Mouse (Mus musculus) common myeloid progenitor, adult 5-6 weeks (primary cell): ENCODE data around the gene Prn. TPM values are rescaled to one million over a fixed set of nuclear protein-coding genes. Genes with fewer than 3 reads are reported as not detected.

Experiments
- ATAC-seq: replicated peaks from 2 replicates; pipeline ENCODE4 v1.8.0; 2016; ENCODE audit warnings: low read depth, mild to moderate bottlenecking, moderate TSS enrichment, inconsistent platforms; ENCODE audit not compliant: poor library complexity, severe bottlenecking
- total RNA-seq: library from RNA; stranded (forward); fragments of 200-1000, 187-1606 nt; gene quantifications from 2 replicates; pipeline ENCODE4 v1.2.3, GENCODE M21; 2017

Prn gene
- total RNA-seq, 1 experiment from 2014 or later, result not detected

DNA sequence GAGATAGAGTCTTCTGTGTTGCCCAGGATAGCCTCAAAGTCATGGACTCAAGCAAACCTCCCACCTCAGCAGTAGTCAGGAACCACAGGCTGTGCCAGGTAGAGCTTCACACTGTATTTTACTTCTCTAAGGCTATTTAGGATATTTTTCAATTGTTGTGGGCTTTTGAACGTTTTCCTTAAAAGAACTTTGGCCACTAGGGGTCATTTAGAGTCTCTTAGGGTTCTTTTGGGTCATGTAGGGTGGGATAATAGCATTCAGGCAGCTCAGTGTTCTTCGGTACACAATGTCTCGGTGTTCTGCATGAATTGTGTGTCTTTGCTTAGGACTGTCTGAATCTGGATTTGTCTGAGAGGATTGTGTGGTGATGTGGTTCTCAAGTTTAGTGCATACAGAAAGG is 78.2 kb downstream of the Prn start:
- peak; percentile 36 for ATAC-seq

DNA sequence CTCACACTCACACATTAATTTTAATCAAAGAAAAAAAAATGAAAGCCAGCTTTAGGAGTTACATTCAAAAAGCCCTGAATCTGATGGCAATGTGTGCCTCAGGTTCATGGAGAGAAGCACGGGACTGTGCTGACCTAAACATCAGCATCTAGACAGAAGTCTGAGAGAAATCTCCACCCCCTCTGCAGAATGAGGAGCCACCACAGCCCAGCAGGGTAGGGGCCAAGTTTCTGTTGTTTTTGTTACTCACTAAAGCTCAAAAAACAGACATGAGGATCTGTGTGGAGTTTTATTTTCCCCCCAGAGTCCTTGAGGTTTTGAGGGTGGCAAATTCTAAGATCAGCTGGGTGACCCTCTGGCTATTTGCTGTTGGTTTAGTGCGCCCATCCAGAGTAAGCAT is 78.8 kb downstream of the Prn start:
- no peak for ATAC-seq

GRCm38 (mm10) chr2:131992487-131992886 is 82.7 kb downstream of the Prn start:
- peak; percentile 58 for ATAC-seq

DNA sequence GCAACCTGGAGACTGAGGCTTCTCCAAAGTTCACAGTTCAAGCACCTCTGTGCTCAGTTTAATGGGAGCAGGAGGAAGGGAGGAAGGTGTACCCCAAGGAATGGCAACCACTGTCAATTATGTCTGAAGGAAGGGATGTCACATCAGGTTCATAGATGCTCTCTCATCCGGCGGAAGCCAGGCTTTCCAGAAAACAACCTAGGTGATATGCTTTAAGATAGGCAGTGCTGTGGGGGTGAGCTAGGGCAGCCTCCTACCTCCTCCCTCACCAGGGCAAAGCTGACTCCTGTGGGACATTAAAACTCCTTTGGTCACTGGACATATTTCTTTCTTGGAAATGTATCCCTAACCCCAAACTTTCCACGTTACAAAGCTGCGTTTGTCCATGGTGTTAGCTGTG is 83.4 kb downstream of the Prn start:
- no peak for ATAC-seq

DNA sequence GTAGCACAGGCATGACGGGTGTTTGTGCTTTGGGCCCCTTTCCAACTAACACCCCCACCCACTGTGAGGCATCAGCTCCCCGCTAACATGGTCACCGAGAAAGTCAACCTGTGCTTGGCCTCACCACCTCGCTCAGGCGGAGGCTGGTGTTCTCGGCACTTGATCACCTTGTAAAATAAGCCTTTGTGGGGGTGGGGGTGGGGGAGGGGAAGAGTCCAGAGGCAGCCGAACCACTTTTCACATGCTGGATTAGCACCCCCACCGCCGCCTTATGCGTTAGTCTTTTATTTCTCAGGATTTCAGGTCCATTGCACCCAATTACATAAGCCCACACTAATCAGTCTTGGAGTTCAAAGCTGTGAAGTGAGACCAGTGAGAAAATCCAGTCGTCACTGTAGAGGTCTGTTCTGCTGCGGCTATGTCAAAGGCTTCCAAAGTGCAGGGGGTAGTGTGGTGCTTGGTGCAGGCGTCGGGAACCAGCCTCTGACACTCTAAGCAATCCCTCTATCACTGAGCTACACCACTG is 83.9 kb downstream of the Prn start:
- no peak for ATAC-seq

GRCm38 (mm10) chr2:131994971-131995370 is 85.2 kb downstream of the Prn start:
- no peak for ATAC-seq

- peak; percentile 52 for ATAC-seq
These were observed 86.0 kb downstream of the Prn start for GRCm38 (mm10) chr2:131995742-131996141.

DNA sequence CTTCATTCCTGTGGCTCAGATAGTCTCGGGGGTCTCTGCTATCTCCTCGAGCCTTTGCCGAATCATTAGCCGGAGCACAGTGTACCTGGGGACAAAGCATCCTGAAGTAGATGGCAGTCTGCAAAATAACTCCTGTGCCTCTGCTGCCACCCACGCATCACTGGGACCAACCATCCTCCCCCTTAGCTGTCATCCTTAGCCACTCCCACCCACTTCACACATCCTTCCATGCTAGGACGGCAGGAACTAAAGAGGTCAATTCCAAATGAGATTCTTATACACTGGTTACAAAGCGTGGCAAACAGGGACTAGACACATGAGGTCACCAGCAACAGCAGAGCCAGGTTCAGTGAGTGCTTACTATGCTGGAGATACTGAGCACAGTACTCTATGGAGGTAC is 86.6 kb downstream of the Prn start:
- ATAC-seq, result no peak

DNA sequence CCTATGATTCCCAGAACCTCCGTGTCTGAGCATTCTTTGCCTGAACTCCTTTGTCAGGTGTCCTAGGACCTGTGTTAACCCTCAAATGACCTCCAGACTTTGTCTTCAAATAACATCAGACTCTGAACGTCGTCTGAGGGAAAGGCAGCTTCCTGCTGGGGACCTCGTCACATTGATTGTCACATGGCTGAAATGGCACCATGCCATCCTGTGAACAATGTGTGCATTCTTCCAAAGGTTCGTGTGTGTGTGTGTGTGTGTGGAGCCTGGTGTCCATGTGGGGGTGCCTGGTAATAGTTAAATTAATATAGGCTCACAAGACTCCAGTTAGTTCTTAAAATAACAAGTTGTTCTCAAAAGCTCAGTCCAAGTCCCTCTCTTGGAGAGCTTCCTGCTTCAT is 87.6 kb downstream of the Prn start:
- no peak for ATAC-seq

GRCm38 (mm10) chr2:132001696-132002334 is 92.1 kb downstream of the Prn start:
- ATAC-seq, result no peak

GRCm38 (mm10) chr2:132003916-132004315 is 94.2 kb downstream of the Prn start:
- ATAC-seq, result no peak

DNA sequence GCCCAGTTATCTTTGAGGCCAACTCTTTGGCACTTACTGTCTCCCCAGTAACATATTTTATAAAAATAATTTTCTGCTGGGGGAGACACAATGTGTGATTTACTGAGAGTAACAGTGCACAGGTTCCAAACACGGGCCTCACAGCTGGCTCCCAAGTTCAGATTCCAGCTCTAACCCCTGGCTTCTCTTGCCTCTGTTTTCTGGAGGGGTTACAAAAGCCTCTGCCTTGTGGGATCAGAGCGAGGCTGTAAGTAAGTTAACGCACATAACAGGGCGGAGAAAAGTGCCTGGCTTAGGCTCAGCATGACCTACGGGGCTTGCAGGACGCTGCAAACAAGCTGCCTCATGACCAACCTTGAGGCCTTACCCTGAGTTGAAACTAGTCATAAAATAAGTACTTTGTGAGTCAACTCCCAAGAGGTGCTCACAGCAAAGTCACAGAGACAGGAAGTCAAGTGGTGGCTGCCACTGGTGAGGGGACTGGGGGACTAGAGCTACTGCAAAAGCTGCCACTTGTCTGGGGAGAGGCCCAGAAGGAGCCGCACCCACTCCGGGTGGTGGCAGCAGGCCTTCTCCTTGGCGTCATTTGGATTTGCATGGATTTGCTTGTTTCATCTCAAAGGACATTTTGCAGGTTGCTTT is 94.9 kb downstream of the Prn start:
- no peak for ATAC-seq

DNA sequence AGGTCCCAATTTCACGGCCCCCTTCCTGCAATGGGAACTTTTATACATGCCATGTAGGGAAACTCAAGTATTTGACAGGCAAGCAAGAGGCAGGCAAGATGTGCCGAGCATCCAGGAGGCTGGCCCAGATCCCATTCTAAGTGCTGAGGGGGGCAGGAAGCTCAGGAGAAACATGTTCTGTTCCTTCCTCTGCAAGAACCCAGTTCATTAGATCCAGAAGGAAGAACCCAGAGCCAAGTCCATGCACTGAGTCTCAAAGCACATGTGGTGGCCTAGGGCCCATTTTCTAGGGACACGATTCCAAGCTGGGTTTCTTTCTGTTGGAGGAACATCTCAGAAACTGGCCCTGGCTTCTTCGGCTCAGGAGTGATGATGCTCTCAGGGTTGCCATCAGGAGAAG is 95.7 kb downstream of the Prn start:
- no peak for ATAC-seq

Other genes with a start within 250 kb of the Prn start
- gene Erv3, start 50.2 kb upstream of the Prn start, total RNA-seq, result not detected in 2 replicates
- gene Prnp, start within 50 bp of the Prn start, total RNA-seq, result 4.0 and 5.5 TPM in 2 replicates
- gene Prnd, start 40.9 kb downstream of the Prn start, total RNA-seq, result not detected in 2 replicates
- gene Rassf2, start 120.3 kb downstream of the Prn start, total RNA-seq, result 48.4 and 49.3 TPM in 2 replicates
- gene Slc23a2, start 235.2 kb downstream of the Prn start, total RNA-seq, result 8.2 and 22.5 TPM in 2 replicates